Mouse (Mus musculus) forebrain, embryonic 12.5 days (tissue): ENCODE measurements around the gene Itgb4. TPM values are rescaled to one million over a fixed set of nuclear protein-coding genes. Genes with fewer than 3 reads are reported as not detected.

ENCODE experiments used
- ATAC-seq: fragments of 200-750 bp; cut with Nextera tagmentation; 2 replicates; pipeline ENCODE4 v1.8.0; 2017; ENCODE audit warnings: moderate TSS enrichment; ENCODE audit not compliant: low FRiP score
- H3K27ac ChIP-seq: fragments of 300-500 bp; sonication (generic); 2 replicates; pipeline ENCODE4 v1.5.1; 2016; ENCODE audit warnings: mild to moderate bottlenecking
- H3K27me3 ChIP-seq: fragments of 300-500 bp; sonication (generic); 2 replicates; pipeline ENCODE4 v1.6.1; 2016; ENCODE audit warnings: mild to moderate bottlenecking
- H3K36me3 ChIP-seq: fragments of 300-500 bp; sonication (generic); replicated peaks from 2 replicates; pipeline ENCODE4 v1.6.1; 2016; ENCODE audit warnings: mild to moderate bottlenecking
- H3K4me1 ChIP-seq: fragments of 300-500 bp; sonication (generic); 2 replicates; pipeline ENCODE4 v1.6.1; 2016
- H3K4me2 ChIP-seq: fragments of 300-500 bp; sonication (generic); 2 replicates; pipeline ENCODE4 v1.6.1; 2016; ENCODE audit warnings: mild to moderate bottlenecking, moderate library complexity
- H3K4me3 ChIP-seq: fragments of 300-500 bp; sonication (generic); replicated peaks from 2 replicates; pipeline ENCODE4 v1.5.1; 2016; ENCODE audit warnings: mild to moderate bottlenecking
- H3K9ac ChIP-seq: fragments of 300-500 bp; sonication (generic); 2 replicates; pipeline ENCODE4 v1.6.1; 2016; ENCODE audit warnings: mild to moderate bottlenecking
- H3K9me3 ChIP-seq: fragments of 300-500 bp; sonication (generic); 2 replicates; pipeline ENCODE4 v1.6.1; 2016
- WGBS: fragments of 180-500 bp; shearing (Covaris S2); methylation state at CpG from one replicate; pipeline ENCODE4 v1.1.7; 2016; 5-methylcytosine and 5-hydroxymethylcytosine counted together
- polyA plus RNA-seq: library from polyadenylated mRNA; unstranded; fragments of >200 nt; fragmentation: Nextera tagmentation; extraction: Ambion mirVana; gene quantifications from 2 replicates; pipeline ENCODE4 v1.2.1, GENCODE M21; 2016

Itgb4 gene
- 0.94 and 1.0 TPM in 2 replicates for polyA plus RNA-seq

GRCm38 (mm10) chr11:115974309-115975082 lies at the start of gene Itgb4:
Gene Itgb4 (plus strand): TSS chr11:115974709.
- no peak for ATAC-seq
- Histone ChIP-seq H3K27me3 (peaks cover 56% of the 10 kb centered on the region), H3K4me2 (peak within 1 kb of the TSS; percentile 69), H3K36me3 (no peaks in the 10 kb centered on the region), H3K9ac (peak within 1 kb of the TSS; percentile 49), H3K4me1 (peaks cover 9% of the 10 kb centered on the region), H3K9me3 (no peaks in the 10 kb centered on the region), H3K27ac (no peak within 1 kb of the TSS), H3K4me3 (peak within 1 kb of the TSS; percentile 49)
- WGBS, result 11% methylated on average over 55 of the region's 58 CpGs

- no peak overlapping the region for H3K27ac ChIP-seq
- 96% methylated on average over 8 of the region's 8 CpGs for WGBS
- no peaks in the 10 kb centered on the region for H3K27me3 ChIP-seq
- peaks cover 33% of the 10 kb centered on the region for H3K36me3 ChIP-seq
- ATAC-seq, result no peak
- peaks cover 14% of the 10 kb centered on the region for H3K4me1 ChIP-seq
- H3K9me3 ChIP-seq, result no peaks in the 10 kb centered on the region
- no peak overlapping the region for H3K9ac ChIP-seq
- no peak overlapping the region for H3K4me2 ChIP-seq
- H3K4me3 ChIP-seq, result no peak overlapping the region
Observed at GRCm38 (mm10) chr11:115929031-115929430, 45.5 kb upstream of the Itgb4 start.

GRCm38 (mm10) chr11:115929818-115930217 lies 44.7 kb upstream of the Itgb4 start:
- Histone ChIP-seq H3K27me3 (no peaks in the 10 kb centered on the region), H3K27ac (no peak overlapping the region), H3K9ac (no peak overlapping the region), H3K4me1 (peaks cover 22% of the 10 kb centered on the region), H3K4me3 (no peak overlapping the region), H3K9me3 (no peaks in the 10 kb centered on the region), H3K36me3 (peaks cover 29% of the 10 kb centered on the region), H3K4me2 (no peak overlapping the region)
- WGBS, result 64% methylated on average over 3 of the region's 3 CpGs
- no peak for ATAC-seq

- H3K4me1 ChIP-seq, result peaks cover 28% of the 10 kb centered on the region
- 84% methylated on average over 3 of the region's 3 CpGs for WGBS
- H3K4me2 ChIP-seq, result no peak overlapping the region
- no peak overlapping the region for H3K27ac ChIP-seq
- H3K36me3 ChIP-seq, result peaks cover 38% of the 10 kb centered on the region
- no peak overlapping the region for H3K9ac ChIP-seq
- H3K4me3 ChIP-seq, result no peak overlapping the region
- ATAC-seq, result no peak
- H3K9me3 ChIP-seq, result no peaks in the 10 kb centered on the region
- no peaks in the 10 kb centered on the region for H3K27me3 ChIP-seq
Observed at GRCm38 (mm10) chr11:115931235-115931634, 43.3 kb upstream of the Itgb4 start.

GRCm38 (mm10) chr11:115933108-115933746 lies 41.3 kb upstream of the Itgb4 start, which contains the start of the genes Sap30bp and Recql5:
Gene Sap30bp (plus strand): TSS chr11:115933282.
Gene Recql5 (minus strand): TSS chr11:115933477.
- peaks cover 43% of the 10 kb centered on the region for H3K36me3 ChIP-seq
- peak within 1 kb of the TSS; percentile 94 for H3K4me2 ChIP-seq
- peaks cover 28% of the 10 kb centered on the region for H3K4me1 ChIP-seq
- H3K9ac ChIP-seq, result peak within 1 kb of the TSS; percentile 75
- no peak within 1 kb of the TSS for H3K27ac ChIP-seq
- H3K9me3 ChIP-seq, result no peaks in the 10 kb centered on the region
- no peaks in the 10 kb centered on the region for H3K27me3 ChIP-seq
- H3K4me3 ChIP-seq, result peak within 1 kb of the TSS; percentile 79
- WGBS, result under 1% methylated on average over 28 of the region's 28 CpGs
- ATAC-seq, result peak; percentile 99

- under 1% methylated on average over 16 of the region's 16 CpGs for WGBS
- no peaks in the 10 kb centered on the region for H3K27me3 ChIP-seq
- no peak overlapping the region for H3K27ac ChIP-seq
- peak overlapping the region; percentile 75 for H3K9ac ChIP-seq
- ATAC-seq, result peak; percentile 68; the same call in 1 of the 2 replicates
- peaks cover 28% of the 10 kb centered on the region for H3K4me1 ChIP-seq
- peak overlapping the region; percentile 79 for H3K4me3 ChIP-seq
- H3K4me2 ChIP-seq, result peak overlapping the region; percentile 87
- no peaks in the 10 kb centered on the region for H3K9me3 ChIP-seq
- peaks cover 42% of the 10 kb centered on the region for H3K36me3 ChIP-seq
Observed at GRCm38 (mm10) chr11:115933747-115934110, 40.8 kb upstream of the Itgb4 start.

GRCm38 (mm10) chr11:115939690-115940329 lies 34.7 kb upstream of the Itgb4 start:
- Histone ChIP-seq H3K9me3 (no peaks in the 10 kb centered on the region), H3K36me3 (peaks cover 89% of the 10 kb centered on the region), H3K4me2 (no peak overlapping the region), H3K4me3 (no peak overlapping the region), H3K27ac (no peak overlapping the region), H3K27me3 (no peaks in the 10 kb centered on the region), H3K9ac (no peak overlapping the region), H3K4me1 (peaks cover 6% of the 10 kb centered on the region)
- WGBS, result 41% methylated on average over 6 of the region's 6 CpGs
- ATAC-seq, result no peak

GRCm38 (mm10) chr11:115941980-115942379 lies 32.5 kb upstream of the Itgb4 start:
- WGBS, result 88% methylated on average over 7 of the region's 7 CpGs
- no peak overlapping the region for H3K4me3 ChIP-seq
- H3K9ac ChIP-seq, result no peak overlapping the region
- no peak for ATAC-seq
- no peak overlapping the region for H3K27ac ChIP-seq
- H3K36me3 ChIP-seq, result peaks cover 87% of the 10 kb centered on the region
- H3K4me2 ChIP-seq, result no peak overlapping the region
- H3K4me1 ChIP-seq, result no peaks in the 10 kb centered on the region
- no peaks in the 10 kb centered on the region for H3K9me3 ChIP-seq
- H3K27me3 ChIP-seq, result no peaks in the 10 kb centered on the region

- 94% methylated on average over 8 of the region's 8 CpGs for WGBS
- H3K36me3 ChIP-seq, result peaks cover 82% of the 10 kb centered on the region
- H3K9ac ChIP-seq, result no peak overlapping the region
- no peak overlapping the region for H3K4me2 ChIP-seq
- H3K27ac ChIP-seq, result no peak overlapping the region
- no peak overlapping the region for H3K4me3 ChIP-seq
- ATAC-seq, result no peak
- H3K9me3 ChIP-seq, result no peaks in the 10 kb centered on the region
- H3K27me3 ChIP-seq, result no peaks in the 10 kb centered on the region
- no peaks in the 10 kb centered on the region for H3K4me1 ChIP-seq
Observed at GRCm38 (mm10) chr11:115945247-115945646, 29.3 kb upstream of the Itgb4 start.

- H3K4me2 ChIP-seq, result no peak overlapping the region
- no peaks in the 10 kb centered on the region for H3K27me3 ChIP-seq
- H3K9ac ChIP-seq, result no peak overlapping the region
- H3K4me3 ChIP-seq, result no peak overlapping the region
- ATAC-seq, result no peak
- peaks cover 82% of the 10 kb centered on the region for H3K36me3 ChIP-seq
- H3K4me1 ChIP-seq, result no peaks in the 10 kb centered on the region
- 90% methylated on average over 9 of the region's 9 CpGs for WGBS
- H3K9me3 ChIP-seq, result no peaks in the 10 kb centered on the region
- no peak overlapping the region for H3K27ac ChIP-seq
Observed at GRCm38 (mm10) chr11:115946221-115946828, 28.2 kb upstream of the Itgb4 start.

- Histone ChIP-seq H3K9ac (no peak overlapping the region), H3K4me1 (no peaks in the 10 kb centered on the region), H3K4me2 (no peak overlapping the region), H3K27me3 (no peaks in the 10 kb centered on the region), H3K27ac (no peak overlapping the region), H3K36me3 (peaks cover 83% of the 10 kb centered on the region), H3K9me3 (no peaks in the 10 kb centered on the region), H3K4me3 (no peak overlapping the region)
- ATAC-seq, result no peak
- WGBS, result 96% methylated on average over 9 of the region's 9 CpGs
Observed at GRCm38 (mm10) chr11:115948316-115948715, 26.2 kb upstream of the Itgb4 start.

- H3K4me1 ChIP-seq, result 0 out of 2 replicates have a peak, but pooled peaks cover 2% of the 10 kb centered on the region
- no peak overlapping the region for H3K4me2 ChIP-seq
- H3K36me3 ChIP-seq, result peaks cover 84% of the 10 kb centered on the region
- H3K9ac ChIP-seq, result no peak overlapping the region
- WGBS, result 93% methylated on average over 2 of the region's 2 CpGs
- no peak overlapping the region for H3K27ac ChIP-seq
- ATAC-seq, result no peak
- no peak overlapping the region for H3K4me3 ChIP-seq
- no peaks in the 10 kb centered on the region for H3K27me3 ChIP-seq
- no peaks in the 10 kb centered on the region for H3K9me3 ChIP-seq
Observed at GRCm38 (mm10) chr11:115950719-115951118, 23.8 kb upstream of the Itgb4 start.
